Mouse (Mus musculus) MN1 (cell line): ENCODE results near the gene Hist1h2ah.

Source experiments
- DNase-seq: peaks from one replicate; pipeline ENCODE4 v3.0.0-alpha.2; 2016; ENCODE audit warnings: low spot score

Hist1h2ah gene

GRCm38 (mm10) chr13:22008707-22009106, 26.7 kb downstream of the Hist1h2ah start:
- DNase-seq = no peak

DNA sequence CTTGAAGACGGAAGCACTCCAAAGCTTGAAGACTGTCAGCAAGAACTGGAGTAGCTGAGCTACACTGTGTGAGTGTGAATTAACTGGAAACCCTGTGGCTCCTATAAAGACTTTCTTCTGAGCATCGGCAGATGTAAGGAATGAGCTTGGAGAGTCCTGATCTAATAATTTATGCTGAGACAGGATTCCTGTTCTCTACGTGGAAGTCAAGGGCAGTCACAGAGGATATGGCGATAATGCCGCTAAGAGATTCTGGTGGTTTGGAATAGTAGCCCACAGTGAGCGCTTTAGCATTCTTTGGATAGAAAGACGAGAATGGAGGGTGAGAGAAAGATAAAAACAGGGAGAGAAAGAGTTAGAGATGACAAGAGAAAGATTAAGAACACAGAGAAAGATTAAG, 27.5 kb downstream of the Hist1h2ah start:
- no peak for DNase-seq

- no peak for DNase-seq
Observed at GRCm38 (mm10) chr13:22007121-22007510, 28.3 kb downstream of the Hist1h2ah start.

DNA sequence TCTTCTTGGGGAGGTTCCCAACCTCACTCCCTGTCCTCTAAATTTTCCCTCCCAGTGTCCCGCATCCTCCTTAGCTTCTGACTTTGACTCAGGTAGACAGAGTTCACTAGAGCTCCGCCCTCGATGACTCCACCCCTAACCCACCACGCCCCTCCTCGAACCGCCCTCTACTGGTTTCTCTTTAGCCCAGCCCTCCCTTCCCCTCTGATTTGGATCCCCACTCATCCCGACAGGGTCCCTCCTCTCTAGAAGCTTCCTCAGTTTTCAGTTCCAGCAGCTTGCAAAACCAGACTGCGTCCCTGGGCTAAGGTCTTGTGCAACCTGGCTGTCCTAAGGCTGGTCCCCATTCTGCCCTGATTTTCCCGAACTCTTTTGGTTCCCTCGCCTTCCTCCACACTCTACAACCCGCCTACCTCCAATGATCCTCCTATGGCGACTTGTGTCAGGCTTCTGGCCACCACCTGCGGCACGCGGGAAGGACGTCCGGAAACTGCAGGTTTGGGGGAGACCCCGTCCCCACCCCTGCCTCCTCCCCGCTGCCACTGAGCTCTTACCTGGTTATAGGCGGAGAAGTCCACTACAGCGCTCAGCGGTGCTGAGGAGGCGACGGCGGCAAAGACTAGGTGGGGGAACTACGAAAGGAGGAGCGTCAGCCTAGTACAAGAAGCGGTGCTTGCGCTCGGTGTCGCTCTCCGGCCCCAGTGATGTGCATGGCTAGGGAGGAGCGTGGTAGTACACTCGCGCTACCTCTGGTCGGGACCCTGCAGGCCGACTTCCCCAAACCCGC, 28.8 kb downstream of the Hist1h2ah start:
- peak; percentile 70 for DNase-seq

DNA sequence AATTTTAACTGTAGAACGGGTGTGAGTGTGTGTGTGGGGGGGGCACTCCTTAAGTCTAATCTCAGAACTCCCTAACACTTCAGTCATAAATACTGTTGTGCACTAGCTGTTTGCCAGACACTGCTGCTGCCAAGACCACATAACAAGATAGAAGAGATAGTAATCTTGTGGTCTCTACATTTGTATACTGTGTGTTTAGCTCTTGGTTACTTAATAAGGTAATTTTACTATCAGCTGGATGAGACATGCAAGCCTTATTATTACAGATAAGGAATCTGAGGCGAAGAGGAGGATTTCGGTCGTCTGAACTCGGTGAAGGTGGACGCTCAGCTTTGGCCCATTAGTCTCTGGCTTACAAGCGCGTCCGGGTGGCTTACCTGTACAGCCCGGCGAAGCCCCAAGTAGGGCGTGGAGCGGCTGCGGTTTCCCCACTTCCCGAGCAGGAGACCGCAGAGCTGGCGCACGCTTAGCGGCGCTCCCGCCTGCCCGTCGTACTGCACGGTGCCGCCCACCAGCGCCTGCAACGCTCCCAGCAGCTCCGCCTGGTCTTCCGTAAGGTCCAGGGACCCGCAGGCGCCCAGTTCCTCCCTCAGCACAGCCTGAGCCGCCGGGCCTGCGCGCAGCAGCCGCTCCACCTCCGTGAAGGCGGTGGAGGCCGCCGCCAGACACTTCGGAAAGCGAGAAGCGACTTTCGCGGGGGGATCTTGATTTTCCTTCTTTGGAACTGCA, 29.6 kb downstream of the Hist1h2ah start:
- peak; percentile 67 for DNase-seq

- DNase-seq = no peak
Observed at GRCm38 (mm10) chr13:22001823-22002222, 33.5 kb downstream of the Hist1h2ah start.

- no peak for DNase-seq
Observed at GRCm38 (mm10) chr13:22001346-22001745, 34.0 kb downstream of the Hist1h2ah start.

GRCm38 (mm10) chr13:21999147-21999546, 36.2 kb downstream of the Hist1h2ah start:
- no peak for DNase-seq

- DNase-seq = no peak
Observed at GRCm38 (mm10) chr13:21998412-21998811, 37.0 kb downstream of the Hist1h2ah start.

- no peak for DNase-seq
Observed at GRCm38 (mm10) chr13:21997821-21998220, 37.5 kb downstream of the Hist1h2ah start.

GRCm38 (mm10) chr13:21997201-21997820, 38.1 kb downstream of the Hist1h2ah start:
- no peak for DNase-seq

GRCm38 (mm10) chr13:21996840-21997185, 38.6 kb downstream of the Hist1h2ah start:
- no peak for DNase-seq

GRCm38 (mm10) chr13:21996101-21996839, 39.1 kb downstream of the Hist1h2ah start:
- DNase-seq = peak; percentile 65

DNA sequence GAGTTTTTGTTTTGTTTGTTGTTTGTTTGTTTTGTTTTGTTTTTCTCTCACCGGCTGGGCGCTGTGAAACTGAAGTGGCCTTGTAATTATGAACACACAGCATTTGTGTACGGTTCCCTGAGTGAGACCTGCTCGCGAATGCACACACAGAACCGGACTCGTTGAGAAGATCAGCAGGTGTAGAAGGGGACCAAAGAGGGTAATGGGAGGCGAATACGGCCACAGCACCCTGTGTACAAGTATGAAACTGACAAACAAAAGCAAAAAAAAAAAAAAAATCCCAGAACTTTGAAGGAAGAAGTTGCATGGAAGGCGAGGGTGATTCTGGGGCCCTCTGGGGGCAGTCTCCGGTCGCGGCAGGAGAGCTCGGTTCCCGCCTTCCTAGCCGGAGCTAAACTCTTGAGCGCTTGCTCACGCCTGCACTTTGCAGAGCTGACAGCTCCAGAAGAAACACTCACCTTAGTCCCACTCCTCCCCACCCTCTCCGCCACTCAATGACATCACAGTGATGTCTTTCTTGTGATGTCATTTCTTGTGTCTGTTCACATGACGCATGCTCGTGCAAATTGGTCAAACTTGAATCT, 39.9 kb downstream of the Hist1h2ah start:
- peak; percentile 70 for DNase-seq

DNA sequence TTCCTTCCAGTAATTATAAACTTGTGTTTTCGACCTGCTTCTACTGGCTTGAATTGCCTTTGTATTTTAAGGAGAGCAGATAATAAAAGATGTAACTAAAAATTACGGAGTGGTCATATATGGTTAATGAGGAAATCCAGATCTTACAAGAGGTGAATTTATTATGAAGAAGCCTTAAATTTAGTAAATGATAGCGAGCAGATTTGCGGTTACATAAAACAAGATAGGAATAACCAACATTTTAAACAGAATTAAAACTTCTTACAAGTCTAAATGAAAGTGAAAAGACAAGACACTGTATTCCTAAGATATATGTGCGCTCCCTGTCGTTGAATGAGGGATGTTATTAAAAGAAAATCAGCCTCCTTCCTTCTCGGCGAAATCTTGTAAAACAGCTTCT, 40.5 kb downstream of the Hist1h2ah start:
- DNase-seq = no peak

DNA sequence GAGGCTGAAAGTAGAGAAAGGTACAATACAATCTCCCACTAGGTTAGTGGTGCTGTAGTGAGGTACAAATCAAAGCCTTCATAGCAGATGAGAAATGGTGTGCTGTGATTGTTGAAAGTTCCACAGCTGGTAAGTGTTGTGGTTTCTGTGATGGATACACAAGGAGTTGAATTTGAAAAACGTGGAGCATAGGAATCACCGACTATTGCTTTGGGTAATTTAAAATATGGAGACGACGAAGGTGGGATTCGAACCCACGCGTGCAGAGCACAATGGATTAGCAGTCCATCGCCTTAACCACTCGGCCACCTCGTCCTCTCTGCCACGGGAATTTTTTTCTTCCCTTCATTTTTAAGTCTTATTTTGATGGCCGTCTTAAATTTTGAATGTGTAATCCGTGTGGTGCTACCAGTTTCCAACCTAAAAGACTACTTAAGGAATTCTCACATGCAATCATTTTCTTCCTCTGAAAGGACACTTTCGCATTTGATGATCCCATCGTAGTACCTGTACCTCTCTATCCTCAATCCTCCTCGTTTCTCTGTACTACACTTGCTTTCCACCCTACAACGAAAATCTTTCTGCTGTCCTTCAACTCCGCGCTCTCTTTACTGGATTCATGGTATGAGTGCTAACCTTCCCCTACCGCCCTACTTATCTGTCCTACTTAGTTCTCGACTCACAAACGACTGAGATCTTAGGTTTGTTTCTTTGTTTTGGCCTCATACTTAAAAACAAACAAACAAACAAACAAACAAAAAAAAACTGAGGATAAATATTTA, 41.2 kb downstream of the Hist1h2ah start:
- DNase-seq = peak; percentile 76

DNA sequence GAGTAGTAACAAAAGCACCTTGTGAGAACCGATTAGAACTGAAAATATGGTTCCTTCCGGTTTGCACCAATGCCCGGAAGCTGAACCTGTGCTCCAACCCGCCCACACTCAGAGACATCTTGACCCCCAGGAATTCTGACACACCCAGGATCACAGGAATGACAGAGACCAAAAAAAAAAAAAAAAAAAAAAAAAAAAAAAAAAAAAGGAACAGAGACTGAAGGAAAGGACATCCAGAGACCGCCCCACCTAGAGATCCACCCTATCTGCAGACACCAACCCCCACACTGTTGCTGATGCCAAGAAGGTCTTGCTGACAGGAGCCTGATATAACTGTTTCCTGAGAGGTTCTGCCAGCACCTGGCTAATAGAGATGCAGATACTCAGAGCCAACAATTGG, 42.8 kb downstream of the Hist1h2ah start:
- DNase-seq = no peak
